Mouse (Mus musculus): ENCODE data around the gene Selenoi. TPM values are rescaled to one million over a fixed set of nuclear protein-coding genes. Genes with fewer than 3 reads are reported as not detected.
A peak's percentile ranks its signal among the peaks of the same experiment; 100 is the strongest.
"Not testable (repeated sequence)": the region's sequence is repeated elsewhere in the genome, so short reads cannot be mapped to it uniquely, and the experiment has no call there.

Selenoi gene
- polyA plus RNA-seq, 1 experiment from 2014 or later, result 25.5 TPM

DNA sequence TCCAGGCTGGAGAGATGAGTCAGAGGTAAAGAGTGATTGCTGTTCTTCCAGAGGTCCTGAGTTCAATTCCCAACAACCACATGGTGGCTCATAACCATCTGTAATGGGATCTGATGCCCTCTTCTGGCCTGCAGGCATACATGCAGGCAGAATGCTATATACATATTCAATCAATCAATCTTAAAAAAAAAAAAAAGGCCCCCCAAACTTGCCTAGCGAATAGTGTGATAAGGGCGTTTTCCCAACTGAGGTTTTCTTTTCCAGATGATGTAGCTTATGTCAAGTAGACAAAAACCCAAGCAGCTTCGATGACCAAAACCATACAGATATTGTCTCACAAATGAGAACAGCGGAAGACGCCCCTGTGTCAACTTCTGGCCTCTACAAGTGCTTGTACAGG lies 21.6 kb upstream of the Selenoi start:
- H3K9ac ChIP-seq; H3K4me1 ChIP-seq; ATAC-seq (ENCODE audit: low FRiP score); H3K9me3 ChIP-seq; H3K4me3 ChIP-seq (replicated peaks); H3K4me2 ChIP-seq; H3K36me3 ChIP-seq (replicated peaks); H3K27me3 ChIP-seq; H3K27ac ChIP-seq: not testable (repeated sequence)
- WGBS, result 92% methylated on average over 5 of the region's 5 CpGs

DNA sequence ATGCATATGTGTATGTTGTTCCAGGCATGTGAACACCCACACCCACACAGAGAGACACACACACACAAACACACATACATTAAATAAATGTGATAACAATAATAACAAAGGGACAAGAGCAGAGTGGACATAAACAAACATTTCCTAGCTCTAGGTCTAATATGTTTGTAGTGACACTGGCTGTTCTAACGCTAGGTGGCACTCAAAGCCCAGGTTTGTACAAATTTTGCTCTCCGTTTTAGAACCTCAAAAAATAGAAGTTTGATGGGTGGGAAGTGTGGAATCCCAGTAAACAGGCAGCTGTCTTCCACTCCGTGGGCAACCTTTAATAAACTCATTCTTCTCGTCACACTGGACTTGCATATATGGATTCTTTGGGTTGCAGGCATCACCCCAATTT lies 17.5 kb upstream of the Selenoi start:
- Histone ChIP-seq H3K27ac (no peak overlapping the region), H3K4me1 (no peaks in the 10 kb centered on the region), H3K9me3 (no peaks in the 10 kb centered on the region), H3K9ac (no peak overlapping the region), H3K27me3 (no peaks in the 10 kb centered on the region), H3K4me2 (no peak overlapping the region), H3K4me3 (replicated peaks) (no peak overlapping the region), H3K36me3 (replicated peaks) (no peaks in the 10 kb centered on the region)
- ATAC-seq (ENCODE audit: low FRiP score), result no peak
- WGBS, result 14% methylated on average over 4 of the region's 4 CpGs

DNA sequence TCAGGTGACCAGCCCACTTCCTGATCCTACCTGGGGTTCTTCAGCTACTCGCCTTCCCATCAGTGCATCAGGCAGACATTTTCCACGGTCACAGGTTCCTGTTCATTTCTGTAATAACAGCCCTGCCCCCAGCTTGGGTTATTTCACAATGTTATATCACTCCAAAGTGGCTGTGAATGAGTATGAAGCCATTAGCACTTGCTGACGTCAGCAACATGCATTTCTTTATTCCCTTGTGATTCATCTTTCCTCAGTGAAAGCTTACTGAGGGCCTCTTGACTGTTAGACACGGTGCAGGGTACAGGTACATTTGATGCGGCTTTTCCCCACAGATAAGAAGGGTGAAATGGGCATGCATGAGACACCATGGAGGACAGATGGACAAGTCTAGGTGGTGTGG lies 16.4 kb upstream of the Selenoi start:
- no peaks in the 10 kb centered on the region for H3K27me3 ChIP-seq
- H3K36me3 ChIP-seq (replicated peaks), result no peaks in the 10 kb centered on the region
- no peak overlapping the region for H3K4me2 ChIP-seq
- WGBS, result 83% methylated on average over 5 of the region's 5 CpGs
- H3K27ac ChIP-seq, result no peak overlapping the region
- H3K9me3 ChIP-seq, result no peaks in the 10 kb centered on the region
- no peak for ATAC-seq (ENCODE audit: low FRiP score)
- no peak overlapping the region for H3K4me3 ChIP-seq (replicated peaks)
- no peak overlapping the region for H3K9ac ChIP-seq
- H3K4me1 ChIP-seq, result no peaks in the 10 kb centered on the region

DNA sequence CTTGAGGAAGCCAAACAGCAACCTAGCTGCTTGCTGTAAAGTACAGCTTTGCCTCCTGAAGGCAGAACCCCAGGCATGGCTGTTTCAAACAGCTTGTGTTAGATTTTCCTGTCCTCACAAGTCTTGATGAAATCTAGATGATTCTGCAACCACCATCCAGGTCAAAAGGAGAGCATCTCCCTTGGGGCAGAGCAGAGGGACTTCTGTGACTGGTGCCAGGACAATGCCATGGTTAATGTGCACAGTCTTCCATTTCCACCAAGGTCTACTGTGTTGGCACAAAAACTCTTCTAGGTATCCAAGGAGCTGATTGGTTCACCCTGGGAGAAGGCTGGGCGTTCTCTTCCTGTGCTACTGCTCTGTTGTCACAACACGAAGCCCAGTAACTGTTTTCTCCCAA lies 12.7 kb upstream of the Selenoi start:
- 87% methylated on average over 2 of the region's 2 CpGs for WGBS
- Histone ChIP-seq H3K4me1 (no peaks in the 10 kb centered on the region), H3K36me3 (replicated peaks) (no peaks in the 10 kb centered on the region), H3K4me3 (replicated peaks) (no peak overlapping the region), H3K4me2 (no peak overlapping the region), H3K9me3 (no peaks in the 10 kb centered on the region), H3K9ac (no peak overlapping the region), H3K27ac (no peak overlapping the region), H3K27me3 (no peaks in the 10 kb centered on the region)
- no peak for ATAC-seq (ENCODE audit: low FRiP score)

DNA sequence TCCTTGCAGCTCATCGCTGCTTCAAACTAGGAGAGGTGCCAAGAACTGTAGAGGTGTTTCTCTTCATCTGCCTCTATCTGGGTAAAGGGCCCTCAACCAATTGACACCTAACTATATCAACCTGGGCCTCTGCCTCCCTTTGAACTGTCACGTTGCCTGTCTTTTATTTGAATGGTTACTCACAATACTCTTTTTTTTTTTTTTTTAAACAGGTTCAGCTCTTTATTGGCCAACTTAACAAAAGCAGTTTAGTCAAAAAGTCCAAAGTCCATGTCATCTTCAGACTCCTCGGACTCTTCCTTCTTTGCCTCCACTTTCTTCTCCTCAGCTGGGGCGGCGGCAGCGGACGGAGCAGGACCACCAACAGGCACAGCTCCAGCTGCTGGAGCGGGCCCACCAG lies 11.7 kb upstream of the Selenoi start:
- Histone ChIP-seq H3K9me3 (no peaks in the 10 kb centered on the region), H3K4me2 (no peak overlapping the region), H3K4me3 (replicated peaks) (no peak overlapping the region), H3K4me1 (no peaks in the 10 kb centered on the region), H3K9ac (no peak overlapping the region), H3K27ac (no peak overlapping the region), H3K36me3 (replicated peaks) (no peaks in the 10 kb centered on the region), H3K27me3 (no peaks in the 10 kb centered on the region)
- WGBS, result 82% methylated on average over 8 of the region's 8 CpGs
- ATAC-seq (ENCODE audit: low FRiP score), result no peak

DNA sequence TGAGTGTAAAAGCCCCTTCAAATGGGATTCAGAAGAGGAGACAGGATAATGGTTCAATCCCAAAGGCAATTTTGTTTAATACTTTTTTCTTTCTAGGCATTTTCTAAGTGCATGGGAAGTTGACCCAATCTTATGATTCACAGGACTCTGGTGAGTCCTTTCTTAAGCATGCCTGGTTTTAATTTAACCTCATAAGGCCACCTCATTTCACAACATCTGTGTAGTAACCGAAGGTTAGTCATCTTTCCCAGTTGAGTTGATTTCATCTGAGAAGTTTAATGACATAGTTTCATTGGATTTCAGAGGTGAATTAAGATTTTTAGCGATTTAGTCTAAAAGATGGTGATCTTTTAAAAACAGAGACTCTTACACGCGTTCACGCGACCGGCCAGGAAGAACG lies 9.7 kb upstream of the Selenoi start:
- H3K9me3 ChIP-seq, result no peaks in the 10 kb centered on the region
- no peak overlapping the region for H3K27ac ChIP-seq
- H3K4me2 ChIP-seq, result no peak overlapping the region
- ATAC-seq (ENCODE audit: low FRiP score), result no peak
- no peak overlapping the region for H3K9ac ChIP-seq
- H3K36me3 ChIP-seq (replicated peaks), result no peaks in the 10 kb centered on the region
- 97% methylated on average over 8 of the region's 8 CpGs for WGBS
- H3K4me3 ChIP-seq (replicated peaks), result no peak overlapping the region
- H3K4me1 ChIP-seq, result no peaks in the 10 kb centered on the region
- no peaks in the 10 kb centered on the region for H3K27me3 ChIP-seq

DNA sequence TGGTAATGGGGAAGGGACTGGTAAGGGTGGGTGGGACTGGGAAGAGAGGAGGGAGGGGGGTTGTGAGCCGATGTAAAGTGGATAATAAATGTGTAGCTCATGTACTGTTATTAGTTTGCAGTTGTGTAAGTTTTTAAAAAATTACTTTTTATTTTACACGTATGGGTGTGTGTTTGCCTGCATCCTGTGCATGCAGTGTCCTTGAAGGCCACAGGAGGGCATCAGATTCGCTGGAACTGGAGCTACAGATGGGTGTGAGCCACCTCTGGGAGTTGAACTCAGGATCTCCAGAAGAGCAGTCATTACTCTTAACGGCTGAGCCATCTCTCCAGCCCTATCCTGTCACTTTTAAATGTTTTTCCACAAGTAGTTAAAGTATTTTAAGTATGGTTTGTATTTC lies 1.5 kb upstream of the Selenoi start:
- H3K27ac ChIP-seq, result no peak overlapping the region
- H3K9ac ChIP-seq, result no peak overlapping the region
- H3K36me3 ChIP-seq (replicated peaks), result no peaks in the 10 kb centered on the region
- no peak overlapping the region for H3K4me2 ChIP-seq
- no peaks in the 10 kb centered on the region for H3K27me3 ChIP-seq
- peaks cover 28% of the 10 kb centered on the region for H3K4me1 ChIP-seq
- H3K4me3 ChIP-seq (replicated peaks), result no peak overlapping the region
- WGBS, result 81% methylated on average over 4 of the region's 4 CpGs
- H3K9me3 ChIP-seq, result no peaks in the 10 kb centered on the region
- no peak for ATAC-seq (ENCODE audit: low FRiP score)

DNA sequence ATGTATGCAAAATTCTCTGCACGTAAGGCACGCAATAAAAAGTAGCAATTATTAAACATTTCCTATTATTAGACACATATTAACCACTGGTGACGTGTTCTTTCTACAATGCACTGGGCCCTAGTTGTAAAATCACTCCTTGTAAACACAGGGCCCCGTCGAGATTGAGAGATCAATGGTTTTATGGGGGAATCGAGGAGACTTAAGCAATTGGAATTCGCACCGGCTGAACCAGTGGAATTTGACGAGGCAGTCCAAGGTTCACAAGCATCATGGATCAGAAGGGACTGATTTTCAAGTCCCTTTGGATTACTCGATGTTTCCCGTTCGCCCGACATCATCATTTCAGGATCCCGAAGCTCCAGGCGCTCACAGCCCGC lies 500 bp upstream of the Selenoi start:
- Histone ChIP-seq H3K27ac (peak overlapping the region; percentile 94), H3K9ac (peak overlapping the region; percentile 69), H3K4me1 (peaks cover 28% of the 10 kb centered on the region), H3K9me3 (no peaks in the 10 kb centered on the region), H3K27me3 (no peaks in the 10 kb centered on the region), H3K36me3 (replicated peaks) (no peaks in the 10 kb centered on the region), H3K4me2 (peak overlapping the region; percentile 85), H3K4me3 (replicated peaks) (peak overlapping the region; percentile 85)
- ATAC-seq (ENCODE audit: low FRiP score), result no peak
- 40% methylated on average over 16 of the region's 16 CpGs for WGBS

DNA sequence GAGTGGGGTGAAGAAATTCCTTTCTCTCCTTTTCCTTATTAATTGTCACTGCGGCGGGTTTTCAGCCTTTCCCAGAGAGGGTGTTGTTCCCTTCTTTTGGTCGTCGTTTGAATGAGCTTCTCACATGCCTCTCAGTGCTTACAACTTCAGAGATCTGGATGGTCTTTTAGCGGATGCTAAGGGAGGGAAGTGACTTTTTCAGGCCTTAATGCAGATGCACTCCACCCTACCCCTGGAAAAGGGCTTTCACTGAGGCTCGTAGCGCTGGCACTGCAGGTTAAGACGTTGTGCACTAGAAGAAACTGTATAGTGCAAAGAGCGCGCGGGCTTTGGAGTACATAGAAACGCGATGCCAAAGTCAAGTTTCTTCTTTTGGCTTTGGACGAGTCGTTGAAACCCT lies 661 bp downstream of the Selenoi start:
- H3K4me3 ChIP-seq (replicated peaks), result peak overlapping the region; percentile 85
- no peaks in the 10 kb centered on the region for H3K9me3 ChIP-seq
- H3K9ac ChIP-seq, result peak overlapping the region; percentile 86
- H3K4me1 ChIP-seq, result peaks cover 28% of the 10 kb centered on the region
- H3K4me2 ChIP-seq, result peak overlapping the region; percentile 85
- ATAC-seq (ENCODE audit: low FRiP score), result no peak
- no peaks in the 10 kb centered on the region for H3K27me3 ChIP-seq
- 5% methylated on average over 15 of the region's 15 CpGs for WGBS
- peak overlapping the region; percentile 94 for H3K27ac ChIP-seq
- H3K36me3 ChIP-seq (replicated peaks), result no peaks in the 10 kb centered on the region

DNA sequence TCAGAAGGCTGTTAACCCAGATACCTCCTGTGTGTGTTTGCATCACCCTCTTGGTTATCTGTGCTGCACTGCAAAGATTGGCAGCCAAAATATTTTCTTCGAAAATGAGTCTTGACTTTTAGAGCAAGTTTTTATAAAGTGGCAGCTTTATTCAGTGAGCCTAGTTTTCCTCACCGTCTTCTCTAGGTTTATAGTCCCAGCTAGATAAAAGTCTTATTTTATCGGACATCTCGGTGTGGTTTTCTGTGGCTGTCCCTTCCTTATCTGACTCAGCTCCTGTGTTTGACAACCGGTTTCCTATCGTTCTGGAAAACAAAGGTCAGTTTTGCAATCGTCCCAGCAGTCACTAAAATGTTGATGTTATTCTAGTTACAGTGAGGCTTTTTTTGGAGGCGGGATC lies 1.6 kb downstream of the Selenoi start:
- H3K4me1 ChIP-seq, result peaks cover 28% of the 10 kb centered on the region
- no peaks in the 10 kb centered on the region for H3K9me3 ChIP-seq
- H3K27me3 ChIP-seq, result no peaks in the 10 kb centered on the region
- H3K4me3 ChIP-seq (replicated peaks), result peak overlapping the region; percentile 85
- 74% methylated on average over 8 of the region's 8 CpGs for WGBS
- no peaks in the 10 kb centered on the region for H3K36me3 ChIP-seq (replicated peaks)
- H3K27ac ChIP-seq, result no peak overlapping the region
- ATAC-seq (ENCODE audit: low FRiP score), result no peak
- peak overlapping the region; percentile 85 for H3K4me2 ChIP-seq
- H3K9ac ChIP-seq, result peak overlapping the region; percentile 86; the same call in 1 of the 2 replicates

DNA sequence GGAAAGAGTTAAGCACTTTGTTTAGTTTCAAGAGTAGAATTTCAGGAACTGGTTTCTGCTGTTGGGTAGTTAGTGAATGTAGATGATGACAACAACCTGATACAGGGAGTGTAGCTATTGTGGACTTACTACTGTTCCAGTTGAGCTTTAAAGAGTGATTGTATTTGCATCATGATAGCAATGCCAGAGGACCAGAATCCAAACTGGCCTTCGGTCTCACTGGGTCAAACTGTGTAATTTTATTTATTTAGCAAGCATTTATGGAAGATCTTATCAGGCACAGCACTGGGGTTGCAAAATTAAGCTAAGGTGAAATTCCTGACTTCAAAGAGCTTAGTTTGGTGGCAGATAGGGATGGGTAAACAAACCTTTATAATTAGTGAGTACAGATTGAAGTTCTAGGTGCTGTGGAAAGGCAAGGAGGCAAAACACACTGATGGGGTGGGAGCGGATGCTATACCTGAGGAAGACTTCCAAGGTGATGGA lies 3.3 kb downstream of the Selenoi start:
- Histone ChIP-seq H3K27ac (no peak overlapping the region), H3K4me3 (replicated peaks) (no peak overlapping the region), H3K9me3 (no peaks in the 10 kb centered on the region), H3K9ac (no peak overlapping the region), H3K4me2 (no peak overlapping the region), H3K27me3 (no peaks in the 10 kb centered on the region), H3K36me3 (replicated peaks) (no peaks in the 10 kb centered on the region), H3K4me1 (peaks cover 28% of the 10 kb centered on the region)
- WGBS, result 95% methylated on average over 2 of the region's 2 CpGs
- ATAC-seq (ENCODE audit: low FRiP score), result no peak

DNA sequence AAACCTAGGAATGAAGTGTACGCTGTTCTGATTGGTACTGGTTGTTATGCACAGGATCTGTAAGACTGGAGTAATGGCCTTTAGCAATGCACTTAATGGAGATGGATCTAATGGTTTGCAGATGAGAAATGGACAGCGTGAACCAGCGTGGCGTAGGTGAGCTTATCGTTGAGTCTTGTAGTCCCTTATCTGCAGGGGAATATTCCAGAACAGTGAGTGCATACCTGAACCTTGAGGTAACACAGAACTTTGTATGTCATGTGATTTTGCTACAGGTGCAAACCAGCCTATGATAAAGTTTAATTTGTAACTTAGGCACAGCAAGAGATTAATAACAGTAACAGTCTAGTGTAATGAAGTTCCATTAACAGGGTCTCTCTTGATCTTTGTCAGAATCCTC lies 6.2 kb downstream of the Selenoi start:
- 98% methylated on average over 5 of the region's 5 CpGs for WGBS
- H3K4me2 ChIP-seq, result no peak overlapping the region
- no peak overlapping the region for H3K4me3 ChIP-seq (replicated peaks)
- peaks cover 20% of the 10 kb centered on the region for H3K4me1 ChIP-seq
- H3K36me3 ChIP-seq (replicated peaks), result no peaks in the 10 kb centered on the region
- H3K9ac ChIP-seq, result no peak overlapping the region
- ATAC-seq (ENCODE audit: low FRiP score), result no peak
- H3K27me3 ChIP-seq, result no peaks in the 10 kb centered on the region
- H3K9me3 ChIP-seq, result no peaks in the 10 kb centered on the region
- no peak overlapping the region for H3K27ac ChIP-seq

DNA sequence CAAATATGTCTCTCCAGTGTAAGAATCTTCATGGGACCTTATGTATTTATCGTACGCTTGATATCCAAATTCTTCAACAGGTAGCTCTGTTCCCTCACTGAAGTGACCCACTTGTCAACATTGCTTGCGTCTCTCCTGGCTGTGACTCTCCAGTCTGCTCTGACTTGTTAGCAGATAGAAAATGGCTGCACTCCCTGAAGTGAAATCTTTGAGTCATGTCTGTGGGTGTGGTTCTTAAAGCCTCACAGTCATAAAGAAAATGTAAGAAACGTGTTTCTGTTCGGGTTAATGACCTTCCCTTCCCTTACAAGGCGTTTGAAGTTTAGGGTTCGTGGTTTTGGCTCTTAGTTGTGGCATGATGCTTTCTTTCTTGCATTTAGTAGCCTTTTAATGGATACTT lies 8.2 kb downstream of the Selenoi start:
- no peaks in the 10 kb centered on the region for H3K36me3 ChIP-seq (replicated peaks)
- H3K4me1 ChIP-seq, result peaks cover 18% of the 10 kb centered on the region
- no peak overlapping the region for H3K9ac ChIP-seq
- no peak for ATAC-seq (ENCODE audit: low FRiP score)
- H3K4me2 ChIP-seq, result no peak overlapping the region
- no peak overlapping the region for H3K27ac ChIP-seq
- H3K9me3 ChIP-seq, result no peaks in the 10 kb centered on the region
- 95% methylated on average over 7 of the region's 7 CpGs for WGBS
- H3K27me3 ChIP-seq, result no peaks in the 10 kb centered on the region
- H3K4me3 ChIP-seq (replicated peaks), result no peak overlapping the region

DNA sequence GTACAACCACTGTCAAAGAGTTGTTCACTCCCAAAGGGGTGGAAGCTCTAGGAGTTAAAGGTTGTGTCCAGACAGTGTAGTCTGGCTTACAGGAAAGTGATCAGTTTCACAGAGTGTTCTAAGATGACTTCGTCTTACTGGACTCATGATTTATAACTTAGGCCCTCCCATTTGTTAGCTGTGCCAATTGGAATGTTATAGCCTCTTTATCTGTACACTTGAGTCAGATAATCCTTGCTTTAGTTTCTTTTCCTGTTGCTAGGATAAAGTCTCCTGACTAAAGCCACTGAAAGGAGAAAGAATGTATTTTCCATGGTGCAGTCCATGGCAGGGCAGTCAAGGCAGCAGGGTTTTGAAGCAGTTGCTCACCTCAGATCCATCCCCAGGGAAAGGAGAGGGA lies 10.0 kb downstream of the Selenoi start:
- 69% methylated on average over 1 of the region's 1 CpGs for whole genome bisulfite sequencing
- Histone ChIP-seq H3K27ac (no peak overlapping the region), H3K9me3 (no peaks in the 10 kb centered on the region), H3K4me1 (peaks cover 18% of the 10 kb centered on the region), H3K4me2 (no peak overlapping the region), H3K36me3 (replicated peaks) (no peaks in the 10 kb centered on the region; the same call in 1 of the 2 replicates), H3K4me3 (replicated peaks) (no peak overlapping the region), H3K9ac (no peak overlapping the region), H3K27me3 (no peaks in the 10 kb centered on the region)
- no peak for ATAC-seq (ENCODE audit: low FRiP score)
